Mouse (Mus musculus) cortical plate, adult 2 months (tissue): Measurements from ENCODE around the gene Cdon.

Source experiments
- CTCF ChIP-seq: fragments of 200-500 bp; IDR thresholded peaks from 2 replicates; pipeline ENCODE4 v1.5.1; 2011; ENCODE audit warnings: mild to moderate bottlenecking, control low read depth, low read length; ENCODE audit not compliant: insufficient read depth; ENCODE audit errors: extremely low read depth
- POLR2A ChIP-seq: fragments of 200-500 bp; IDR thresholded peaks from 2 replicates; pipeline ENCODE4 v1.6.1; 2011; ENCODE audit warnings: mild to moderate bottlenecking, low read length, control low read depth; ENCODE audit not compliant: insufficient read depth; ENCODE audit errors: extremely low read depth

- TF ChIP-seq POLR2A: no peak
- TF ChIP-seq CTCF: peak; percentile 75
Observed at GRCm38 (mm10) chr9:35541488-35541887, 120.6 kb downstream of the Cdon start.
